Mouse (Mus musculus): ENCODE measurements around the gene Nfkbie.

Gene Nfkbie

GRCm38 (mm10) chr17:45559732-45560525 lies 4.4 kb downstream of the Nfkbie start:
- DNase-seq (ENCODE audit: low spot score), result no peak

- DNase-seq (ENCODE audit: low spot score), result no peak
Observed at GRCm38 (mm10) chr17:45563216-45563615, 7.7 kb downstream of the Nfkbie start.

GRCm38 (mm10) chr17:45563655-45564530 lies 8.4 kb downstream of the Nfkbie start, which contains the start of gene Slc35b2:
Gene Slc35b2 (plus strand): TSS chr17:45563874.
- peak; percentile 88 for DNase-seq (ENCODE audit: low spot score)

- DNase-seq (ENCODE audit: low spot score), result no peak
Observed at GRCm38 (mm10) chr17:45564531-45565084, 9.1 kb downstream of the Nfkbie start.

GRCm38 (mm10) chr17:45565103-45565502 lies 9.6 kb downstream of the Nfkbie start:
- no peak for DNase-seq (ENCODE audit: low spot score)

- no peak for DNase-seq (ENCODE audit: low spot score)
Observed at GRCm38 (mm10) chr17:45566031-45566359, 10.5 kb downstream of the Nfkbie start.

GRCm38 (mm10) chr17:45566360-45567161 lies 11.1 kb downstream of the Nfkbie start:
- no peak for DNase-seq (ENCODE audit: low spot score)

GRCm38 (mm10) chr17:45567162-45567601 lies 11.7 kb downstream of the Nfkbie start:
- no peak for DNase-seq (ENCODE audit: low spot score)

GRCm38 (mm10) chr17:45568990-45569389 lies 13.5 kb downstream of the Nfkbie start:
- DNase-seq (ENCODE audit: low spot score), result no peak

GRCm38 (mm10) chr17:45569999-45570398 lies 14.5 kb downstream of the Nfkbie start:
- DNase-seq (ENCODE audit: low spot score), result no peak

- peak; percentile 69 for DNase-seq (ENCODE audit: low spot score)
Observed at GRCm38 (mm10) chr17:45572103-45573086, 16.9 kb downstream of the Nfkbie start.

- DNase-seq (ENCODE audit: low spot score), result peak; percentile 98
Observed at GRCm38 (mm10) chr17:45573087-45573779, 17.7 kb downstream of the Nfkbie start, which contains the start of gene Hsp90ab1. Gene Hsp90ab1 (minus strand): TSS chr17:45573271.

- DNase-seq (ENCODE audit: low spot score), result peak; percentile 90
Observed at GRCm38 (mm10) chr17:45573780-45574123, 18.2 kb downstream of the Nfkbie start.

GRCm38 (mm10) chr17:45574129-45574761 lies 18.7 kb downstream of the Nfkbie start:
- DNase-seq (ENCODE audit: low spot score), result peak; percentile 80

- DNase-seq (ENCODE audit: low spot score), result no peak
Observed at GRCm38 (mm10) chr17:45575123-45575897, 19.8 kb downstream of the Nfkbie start.

GRCm38 (mm10) chr17:45578242-45578641 lies 22.7 kb downstream of the Nfkbie start:
- DNase-seq (ENCODE audit: low spot score), result no peak

- peak; percentile 31 for DNase-seq (ENCODE audit: low spot score)
Observed at GRCm38 (mm10) chr17:45578843-45579242, 23.3 kb downstream of the Nfkbie start.

GRCm38 (mm10) chr17:45579554-45579953 lies 24.1 kb downstream of the Nfkbie start:
- no peak for DNase-seq (ENCODE audit: low spot score)
